Mouse (Mus musculus) heart, embryonic 16.5 days (tissue): ENCODE results near the gene Pik3r2. TPM values are rescaled to one million over a fixed set of nuclear protein-coding genes. Genes with fewer than 3 reads are reported as not detected.

Source experiments
- ATAC-seq: fragments of 200-750 bp; cut with Nextera tagmentation; replicated peaks from 2 replicates; pipeline ENCODE4 v1.8.0; 2017; ENCODE audit warnings: moderate number of reproducible peaks; ENCODE audit not compliant: insufficient read depth, low FRiP score; ENCODE audit errors: extremely low read depth
- H3K27ac ChIP-seq: fragments of 300-500 bp; sonication (generic); 2 replicates; pipeline ENCODE4 v1.5.1; 2014; ENCODE audit warnings: mild to moderate bottlenecking, low read length, control low read depth, moderate library complexity
- H3K27me3 ChIP-seq: fragments of 300-500 bp; sonication (generic); 2 replicates; pipeline ENCODE4 v1.6.1; 2014; ENCODE audit warnings: low read length, mixed read lengths; ENCODE audit not compliant: control insufficient read depth, insufficient read depth
- H3K36me3 ChIP-seq: fragments of 300-500 bp; sonication (generic); 2 replicates; pipeline ENCODE4 v1.6.1; 2014; ENCODE audit not compliant: control insufficient read depth, insufficient read depth
- H3K4me1 ChIP-seq: fragments of 300-500 bp; sonication (generic); 2 replicates; pipeline ENCODE4 v1.6.1; 2014; ENCODE audit warnings: low read length, mixed read lengths; ENCODE audit not compliant: control insufficient read depth, insufficient read depth
- H3K4me2 ChIP-seq: fragments of 300-500 bp; sonication (generic); 2 replicates; pipeline ENCODE4 v1.6.1; 2014; ENCODE audit warnings: low read depth, mild to moderate bottlenecking, control low read depth, low read length
- H3K4me3 ChIP-seq: fragments of 300-500 bp; sonication (generic); 2 replicates; pipeline ENCODE4 v1.5.1; 2014; ENCODE audit warnings: mild to moderate bottlenecking, control low read depth, low read length
- H3K9ac ChIP-seq: fragments of 300-500 bp; sonication (generic); 2 replicates; pipeline ENCODE4 v1.6.1; 2014; ENCODE audit warnings: low read length, control low read depth
- H3K9me3 ChIP-seq: fragments of 300-500 bp; sonication (generic); replicated peaks from 2 replicates; pipeline ENCODE4 v1.6.1; 2016; ENCODE audit warnings: low read length; ENCODE audit not compliant: control insufficient read depth
- WGBS: fragments of 180-500 bp; shearing (Covaris S2); extraction: QIAGEN DNeasy Blood & Tissue Kit; methylation state at CpG from one replicate; pipeline ENCODE4 v1.1.7; 2014; 5-methylcytosine and 5-hydroxymethylcytosine counted together
- polyA plus RNA-seq: library from polyadenylated mRNA; unstranded; fragments of >200 nt; fragmentation: Nextera tagmentation; extraction: Ambion mirVana; gene quantifications from 2 replicates; pipeline ENCODE4 v1.2.1, GENCODE M21; 2015

Gene Pik3r2
- polyA plus RNA-seq, 1 experiment from 2014 or later, result 42.1 TPM

DNA sequence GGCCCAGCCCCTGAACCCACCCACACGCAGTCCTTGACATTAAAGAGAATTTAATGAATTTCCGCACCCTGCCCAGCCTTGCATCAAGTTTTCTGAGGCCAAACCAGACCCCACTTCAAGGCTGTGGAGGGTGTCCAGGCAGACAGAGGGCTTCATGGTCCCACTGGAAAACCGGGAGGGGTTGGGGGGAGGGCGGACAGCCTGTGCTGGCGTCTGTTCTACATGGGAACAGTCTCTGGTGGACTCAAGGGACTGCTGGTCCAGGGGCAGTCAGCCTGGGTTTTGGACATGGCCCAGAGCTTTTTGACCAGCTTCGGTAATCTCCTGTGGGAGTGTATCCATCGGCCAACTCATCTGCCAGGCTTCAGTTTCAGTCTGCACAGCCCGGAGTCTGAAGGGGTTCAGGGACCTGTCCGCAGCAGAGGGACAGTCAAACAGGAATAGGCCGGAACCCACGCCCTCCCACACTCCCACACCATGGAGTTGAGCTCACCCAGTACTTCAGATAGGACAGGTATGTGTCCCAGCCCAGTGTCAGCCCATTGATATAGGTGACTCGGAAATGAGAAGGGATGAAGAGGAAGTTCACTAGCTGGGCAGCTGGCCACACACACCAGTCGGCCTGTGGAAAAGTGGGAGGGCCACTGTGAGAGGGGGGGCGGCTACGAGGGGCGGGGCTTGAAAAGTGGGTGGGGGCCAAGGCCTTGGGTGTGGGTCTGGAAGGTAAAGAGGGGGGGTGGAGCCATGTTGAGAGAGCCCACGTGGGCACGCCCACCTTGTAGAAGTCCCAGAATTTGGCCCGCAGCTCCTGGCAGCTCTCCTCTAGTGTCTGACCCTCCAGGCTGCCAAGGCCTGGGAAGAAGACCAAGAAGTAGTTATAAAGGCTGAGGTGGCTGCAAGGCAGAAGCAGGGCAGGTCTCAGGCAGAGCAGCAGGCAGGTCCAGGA lies 17.6 kb downstream of the Pik3r2 start:
- H3K4me1 ChIP-seq, result peaks cover 31% of the 10 kb centered on the region
- H3K4me3 ChIP-seq, result no peak overlapping the region
- peak overlapping the region; percentile 43; the same call in 1 of the 2 replicates for H3K27ac ChIP-seq
- no peak for ATAC-seq
- H3K9me3 ChIP-seq, result no peaks in the 10 kb centered on the region
- no peak overlapping the region for H3K4me2 ChIP-seq
- peaks cover 15% of the 10 kb centered on the region for H3K36me3 ChIP-seq
- WGBS, result 65% methylated on average over 19 of the region's 19 CpGs
- H3K9ac ChIP-seq, result no peak overlapping the region
- H3K27me3 ChIP-seq, result no peaks in the 10 kb centered on the region

DNA sequence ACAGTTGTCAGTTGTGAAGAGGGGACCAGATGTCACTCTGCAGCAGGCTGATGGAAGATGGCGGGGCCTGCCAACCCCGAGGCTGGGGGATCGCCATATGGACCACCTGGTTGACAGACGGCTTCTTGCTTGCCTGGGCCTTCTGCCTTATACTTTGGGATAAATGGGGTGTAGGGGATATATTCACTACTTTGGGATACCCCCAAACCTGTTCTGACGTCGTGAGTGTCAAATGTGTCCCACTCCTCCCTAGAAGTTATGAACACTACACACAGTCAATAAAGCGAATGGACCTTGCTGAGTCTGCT lies 18.3 kb downstream of the Pik3r2 start:
- no peak overlapping the region for H3K4me3 ChIP-seq
- peaks cover 37% of the 10 kb centered on the region for H3K4me1 ChIP-seq
- no peak for ATAC-seq
- no peaks in the 10 kb centered on the region for H3K9me3 ChIP-seq
- H3K27me3 ChIP-seq, result no peaks in the 10 kb centered on the region
- H3K9ac ChIP-seq, result no peak overlapping the region
- H3K27ac ChIP-seq, result no peak overlapping the region
- H3K36me3 ChIP-seq, result peaks cover 15% of the 10 kb centered on the region
- WGBS, result 88% methylated on average over 7 of the region's 7 CpGs
- H3K4me2 ChIP-seq, result no peak overlapping the region

DNA sequence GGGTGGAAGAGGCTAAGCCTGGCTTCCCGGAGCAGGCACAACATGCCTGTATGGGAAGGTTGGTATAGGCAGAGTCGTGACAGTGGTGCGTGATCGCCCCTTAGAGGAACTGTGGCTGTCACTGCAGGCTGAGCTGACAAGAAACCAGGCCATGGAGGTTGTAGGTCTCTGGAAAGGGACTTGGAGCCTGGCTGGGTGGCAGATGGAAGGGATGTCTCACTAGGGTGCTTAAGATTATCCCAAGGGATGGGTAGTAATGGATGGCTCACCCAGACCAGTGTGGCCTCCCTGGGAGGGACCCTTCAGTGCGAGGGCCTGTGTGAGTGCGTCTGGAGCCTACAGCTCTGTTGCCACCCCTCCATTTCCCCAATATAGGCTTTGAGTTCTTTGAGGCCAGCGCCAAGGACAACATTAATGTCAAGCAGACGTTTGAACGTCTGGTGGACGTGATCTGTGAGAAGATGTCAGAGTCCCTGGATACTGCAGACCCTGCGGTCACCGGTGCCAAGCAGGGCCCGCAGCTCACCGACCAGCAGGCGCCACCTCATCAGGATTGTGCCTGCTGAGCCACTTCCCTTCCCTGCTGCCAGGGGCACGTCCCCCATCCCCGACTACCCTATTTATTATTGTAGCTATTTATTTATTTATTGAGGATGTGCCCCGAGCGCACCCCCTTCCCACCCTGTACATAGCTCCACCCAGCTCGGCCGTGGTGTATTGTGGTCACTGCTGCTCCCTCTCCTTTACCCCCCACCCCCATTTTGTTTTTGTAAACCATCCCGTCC lies 18.8 kb downstream of the Pik3r2 start:
- H3K9me3 ChIP-seq, result no peaks in the 10 kb centered on the region
- WGBS, result 74% methylated on average over 22 of the region's 22 CpGs
- ATAC-seq, result no peak
- no peaks in the 10 kb centered on the region for H3K27me3 ChIP-seq
- H3K4me1 ChIP-seq, result peaks cover 41% of the 10 kb centered on the region
- no peak overlapping the region for H3K4me2 ChIP-seq
- peaks cover 15% of the 10 kb centered on the region for H3K36me3 ChIP-seq
- no peak overlapping the region for H3K9ac ChIP-seq
- no peak overlapping the region for H3K27ac ChIP-seq
- H3K4me3 ChIP-seq, result no peak overlapping the region

DNA sequence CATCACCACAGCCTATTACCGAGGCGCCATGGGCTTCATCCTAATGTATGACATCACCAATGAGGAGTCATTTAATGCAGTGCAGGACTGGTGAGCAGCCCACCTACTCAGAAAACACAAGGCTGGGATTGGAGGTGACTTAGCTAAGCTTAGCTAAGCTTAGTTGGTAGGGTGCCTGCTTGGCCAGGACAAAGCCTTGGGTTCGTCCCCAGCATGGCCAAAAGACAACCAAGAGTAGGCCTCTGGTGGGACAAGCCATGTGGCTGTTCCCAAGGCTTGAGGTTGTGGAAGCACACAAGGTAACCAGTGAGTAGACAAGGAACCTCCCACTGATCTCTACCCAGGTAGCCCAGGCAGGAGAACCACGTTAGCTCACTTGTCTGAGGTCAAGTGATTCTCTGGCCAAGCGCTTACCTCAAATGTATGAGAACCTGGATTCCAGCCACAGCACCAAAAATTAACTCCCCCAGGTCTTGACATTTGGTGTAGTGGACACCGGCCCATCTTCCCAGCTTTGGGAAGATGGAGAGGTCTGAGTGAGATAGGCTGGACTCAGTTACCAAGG lies 20.0 kb downstream of the Pik3r2 start:
- H3K36me3 ChIP-seq, result peaks cover 15% of the 10 kb centered on the region
- no peak overlapping the region for H3K4me2 ChIP-seq
- no peak overlapping the region for H3K9ac ChIP-seq
- H3K27ac ChIP-seq, result no peak overlapping the region
- H3K4me3 ChIP-seq, result no peak overlapping the region
- peaks cover 46% of the 10 kb centered on the region for H3K4me1 ChIP-seq
- H3K27me3 ChIP-seq, result no peaks in the 10 kb centered on the region
- H3K9me3 ChIP-seq, result no peaks in the 10 kb centered on the region
- 88% methylated on average over 6 of the region's 6 CpGs for WGBS
- no peak for ATAC-seq

DNA sequence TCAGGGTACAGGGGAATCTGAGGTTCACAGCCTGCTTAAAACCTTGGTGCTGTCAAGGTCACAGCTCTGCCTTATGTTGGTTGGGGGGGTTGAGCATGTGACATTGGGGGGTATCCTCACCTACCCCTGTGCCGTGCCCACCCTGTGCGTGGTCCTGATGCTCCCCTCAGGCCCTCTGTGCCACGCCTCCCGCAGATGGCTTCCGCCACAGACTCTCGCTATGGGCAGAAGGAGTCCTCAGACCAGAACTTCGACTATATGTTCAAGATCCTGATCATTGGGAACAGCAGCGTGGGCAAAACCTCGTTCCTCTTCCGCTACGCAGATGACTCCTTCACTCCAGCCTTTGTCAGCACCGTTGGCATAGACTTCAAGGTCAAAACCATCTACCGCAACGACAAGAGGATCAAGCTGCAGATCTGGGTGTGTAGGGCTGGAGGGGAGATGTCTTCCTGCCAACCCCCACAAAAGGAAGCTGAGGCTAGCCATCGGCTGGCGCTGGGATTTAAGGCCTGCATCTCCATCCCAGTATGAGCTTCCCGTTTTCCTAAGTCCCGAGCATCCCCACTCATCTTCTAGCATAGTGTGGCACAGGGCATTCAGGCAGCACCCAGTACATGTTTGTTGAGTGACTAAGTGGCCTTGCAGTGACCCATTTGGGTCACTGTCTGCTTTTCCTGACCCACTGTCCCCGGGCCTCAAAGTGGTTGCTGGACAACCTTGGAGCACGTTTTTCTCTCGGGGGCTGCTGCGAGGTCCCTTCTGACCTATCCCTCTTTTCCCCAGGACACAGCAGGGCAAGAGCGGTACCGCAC lies 20.6 kb downstream of the Pik3r2 start:
- Histone ChIP-seq H3K27ac (no peak overlapping the region), H3K27me3 (no peaks in the 10 kb centered on the region), H3K4me1 (peaks cover 43% of the 10 kb centered on the region), H3K4me3 (no peak overlapping the region; the same call in 1 of the 2 replicates), H3K36me3 (peaks cover 15% of the 10 kb centered on the region), H3K9me3 (no peaks in the 10 kb centered on the region), H3K9ac (peak overlapping the region; percentile 85), H3K4me2 (peak overlapping the region; percentile 100)
- ATAC-seq, result no peak
- 84% methylated on average over 24 of the region's 24 CpGs for WGBS

DNA sequence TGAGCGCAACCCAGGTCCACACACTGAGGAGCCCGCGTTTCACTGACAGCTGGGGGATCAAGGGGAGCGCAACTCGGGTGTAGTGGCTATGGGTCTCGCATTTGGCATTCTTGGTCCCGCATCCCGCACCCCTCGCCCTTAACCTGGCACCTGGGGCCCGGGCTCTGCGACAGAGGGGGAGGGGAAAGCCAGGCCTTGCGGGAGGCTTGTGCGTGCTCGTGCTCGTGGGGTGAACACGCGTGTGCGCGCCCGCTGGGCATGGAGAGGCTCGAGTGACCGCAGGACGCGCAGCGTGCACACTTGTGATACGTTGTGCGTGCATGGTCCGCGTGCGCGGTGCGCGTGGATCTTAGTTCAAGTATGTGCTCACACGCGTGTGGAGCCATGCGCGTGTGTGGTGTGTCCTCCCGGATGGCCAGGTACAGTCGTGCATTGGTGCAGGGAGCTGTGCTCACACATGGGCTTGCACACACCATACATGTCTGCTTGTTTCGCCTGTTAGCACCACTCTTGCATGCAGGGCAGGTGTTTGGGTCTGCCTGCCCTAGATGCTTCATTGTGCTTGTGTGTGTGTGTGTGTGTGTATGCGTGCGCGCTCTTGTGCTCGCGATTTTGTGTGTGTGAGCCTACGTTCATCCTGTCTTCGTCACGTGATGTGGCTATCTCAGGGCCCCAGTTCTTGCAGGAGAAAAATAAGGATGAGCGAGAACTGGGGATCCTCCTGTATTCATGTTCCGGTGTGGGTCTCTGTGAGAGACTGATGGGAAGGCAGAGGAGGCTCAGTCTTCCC lies 21.4 kb downstream of the Pik3r2 start:
- WGBS, result 15% methylated on average over 50 of the region's 50 CpGs
- no peaks in the 10 kb centered on the region for H3K9me3 ChIP-seq
- peak overlapping the region; percentile 100 for H3K4me2 ChIP-seq
- H3K27ac ChIP-seq, result peak overlapping the region; percentile 72
- H3K4me3 ChIP-seq, result peak overlapping the region; percentile 83
- ATAC-seq, result peak; percentile 5
- H3K36me3 ChIP-seq, result peaks cover 15% of the 10 kb centered on the region
- peaks cover 40% of the 10 kb centered on the region for H3K4me1 ChIP-seq
- no peaks in the 10 kb centered on the region for H3K27me3 ChIP-seq
- H3K9ac ChIP-seq, result peak overlapping the region; percentile 85

DNA sequence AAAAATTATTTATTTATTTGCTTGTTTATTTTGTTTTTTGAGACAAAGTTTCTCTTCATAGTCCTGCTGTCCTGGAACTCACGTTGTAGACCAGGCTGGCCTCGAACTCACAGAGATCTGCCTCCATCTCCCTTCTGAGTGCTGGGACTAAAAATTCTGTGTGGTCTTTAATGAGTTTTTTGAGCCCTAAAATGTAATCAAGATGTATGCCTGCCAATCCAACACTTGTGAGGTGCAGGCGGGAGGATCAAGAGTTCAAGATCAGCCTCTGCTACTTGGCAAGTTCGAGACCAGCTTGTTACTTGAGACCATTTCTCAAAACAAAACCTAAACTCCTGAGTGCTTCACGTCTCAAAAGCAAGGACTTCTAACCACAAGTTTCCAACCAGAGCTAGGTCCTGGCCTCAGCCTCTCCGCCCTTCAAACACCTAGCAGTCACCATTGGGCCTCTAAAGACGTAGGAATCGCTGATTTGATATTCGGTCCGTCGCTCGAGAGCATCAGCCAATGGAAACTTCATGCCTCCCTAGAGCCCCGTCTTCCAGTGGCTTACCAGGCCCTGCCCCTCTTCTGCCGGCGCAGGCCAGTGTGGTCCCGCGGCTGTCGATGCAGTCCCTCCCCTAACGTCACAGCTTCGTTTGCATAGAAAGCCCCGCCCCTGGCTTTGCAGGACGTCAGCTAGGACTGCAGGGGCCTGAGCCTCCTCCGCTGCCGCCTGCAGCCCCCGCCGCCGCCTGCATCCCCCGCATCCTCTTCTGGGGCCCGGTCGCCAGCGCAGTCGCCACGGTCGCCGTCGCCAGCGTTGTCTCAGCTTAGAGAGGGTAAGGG lies 22.3 kb downstream of the Pik3r2 start, which contains the start of gene Rab3a:
TSS of gene Rab3a (plus strand) at position 637 of the 828 bp plus-strand sequence.
- peak; percentile 96 for ATAC-seq
- peak within 1 kb of the TSS; percentile 100 for H3K4me2 ChIP-seq
- peak within 1 kb of the TSS; percentile 83 for H3K4me3 ChIP-seq
- H3K9me3 ChIP-seq, result no peaks in the 10 kb centered on the region
- peaks cover 15% of the 10 kb centered on the region for H3K36me3 ChIP-seq
- peak within 1 kb of the TSS; percentile 90 for H3K27ac ChIP-seq
- peaks cover 32% of the 10 kb centered on the region for H3K4me1 ChIP-seq
- H3K9ac ChIP-seq, result peak within 1 kb of the TSS; percentile 85
- H3K27me3 ChIP-seq, result peaks cover 5% of the 10 kb centered on the region; the same call in 1 of the 2 replicates
- whole genome bisulfite sequencing, result 8% methylated on average over 37 of the region's 37 CpGs
